Mouse (Mus musculus): ENCODE measurements around the gene Rtn2.

GRCm38 (mm10) chr7:19301461-19302263, 19.2 kb downstream of the Rtn2 start:
- TF ChIP-seq GATA1 (IDR thresholded peaks at IDR 0.05; ENCODE audit: low read length) (no peak), TAL1 (IDR thresholded peaks at IDR 0.05; ENCODE audit: low read length) (no peak)

Measured in erythroblast, embryonic 14.5 days (primary cell).